Mouse (Mus musculus): Measurements from ENCODE around the gene Rere. TPM values are rescaled to one million over a fixed set of nuclear protein-coding genes. Genes with fewer than 3 reads are reported as not detected.

The Rere gene
- total and polyA plus RNA-seq, 2 experiments from 2014 or later: 25.9 to 32.9 TPM

DNA sequence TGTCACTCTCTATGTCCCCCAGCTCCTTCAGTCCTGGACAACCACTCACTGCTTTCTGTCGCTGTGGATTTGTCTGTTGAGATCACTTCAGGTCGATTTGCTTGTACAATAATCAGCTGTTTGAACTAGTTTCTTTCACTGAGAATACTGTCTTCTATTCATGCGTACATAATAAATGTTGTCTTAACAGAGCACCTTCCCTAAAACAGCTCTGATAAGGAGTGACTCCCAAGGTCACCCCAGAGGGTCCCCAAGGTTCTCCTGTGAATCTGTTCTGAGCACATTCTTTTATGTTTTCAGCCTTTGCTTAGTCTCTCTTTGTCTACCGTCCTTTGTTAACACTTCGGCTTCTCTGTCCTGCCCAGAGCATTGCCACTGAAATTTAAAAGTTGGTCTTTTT lies 241.0 kb downstream of the Rere start:
- no peak for TF ChIP-seq CTCF (IDR thresholded peaks at IDR 0.05; ENCODE audit: low read depth)
- H3K4me1 ChIP-seq (ENCODE audit: insufficient read depth, low read length): no peaks in the 10 kb centered on the region
- no peak overlapping the region for H3K9ac ChIP-seq (replicated peaks; ENCODE audit: low read length)
- no peak overlapping the region for H3K27ac ChIP-seq
- no peak overlapping the region for H3K4me3 ChIP-seq (ENCODE audit: low read length)
- no peaks in the 10 kb centered on the region for H3K9me3 ChIP-seq (ENCODE audit: low read length)
- WGBS: 57% methylated on average over 5 of the region's 5 CpGs
- ATAC-seq (no peak), DNase-seq (ENCODE audit: low spot score) (no peak)
- H3K36me3 ChIP-seq (ENCODE audit: insufficient read depth, low read length): peaks cover 2% of the 10 kb centered on the region; the same call in 1 of the 2 replicates
- no peak overlapping the region for H3K4me2 ChIP-seq (ENCODE audit: low read depth, low read length)
- H3K27me3 ChIP-seq (ENCODE audit: insufficient read depth, low read length): no peaks in the 10 kb centered on the region

DNA sequence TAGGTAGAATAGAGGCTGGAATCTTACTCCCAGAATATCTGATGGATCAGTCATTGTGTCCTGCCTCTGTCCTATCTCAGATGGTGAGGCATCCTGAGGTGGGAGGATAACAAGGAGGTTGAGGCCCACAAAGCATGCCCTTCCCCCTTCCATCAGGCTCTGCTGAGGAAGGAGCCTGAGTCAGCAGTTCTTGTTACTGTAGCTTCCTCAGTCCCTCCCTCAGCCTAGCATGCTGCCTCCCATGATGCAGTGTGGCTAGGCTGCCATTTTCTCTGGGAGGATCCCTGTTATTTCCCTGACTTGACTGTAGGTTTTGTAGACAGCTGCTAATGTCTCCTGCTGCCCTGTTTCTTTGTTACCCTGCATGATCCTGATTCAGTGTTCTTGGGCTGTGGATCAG lies 241.9 kb downstream of the Rere start:
- Histone ChIP-seq H3K4me1 (ENCODE audit: insufficient read depth, low read length) (no peaks in the 10 kb centered on the region), H3K27me3 (ENCODE audit: insufficient read depth, low read length) (no peaks in the 10 kb centered on the region), H3K4me3 (ENCODE audit: low read length) (no peak overlapping the region), H3K36me3 (ENCODE audit: insufficient read depth, low read length) (peaks cover 4% of the 10 kb centered on the region; the same call in 1 of the 2 replicates), H3K27ac (no peak overlapping the region), H3K4me2 (ENCODE audit: low read depth, low read length) (no peak overlapping the region), H3K9me3 (ENCODE audit: low read length) (no peaks in the 10 kb centered on the region), H3K9ac (replicated peaks; ENCODE audit: low read length) (no peak overlapping the region)
- DNase-seq (ENCODE audit: low spot score) (no peak), ATAC-seq (no peak)
- TF ChIP-seq CTCF (IDR thresholded peaks at IDR 0.05; ENCODE audit: low read depth): no peak

DNA sequence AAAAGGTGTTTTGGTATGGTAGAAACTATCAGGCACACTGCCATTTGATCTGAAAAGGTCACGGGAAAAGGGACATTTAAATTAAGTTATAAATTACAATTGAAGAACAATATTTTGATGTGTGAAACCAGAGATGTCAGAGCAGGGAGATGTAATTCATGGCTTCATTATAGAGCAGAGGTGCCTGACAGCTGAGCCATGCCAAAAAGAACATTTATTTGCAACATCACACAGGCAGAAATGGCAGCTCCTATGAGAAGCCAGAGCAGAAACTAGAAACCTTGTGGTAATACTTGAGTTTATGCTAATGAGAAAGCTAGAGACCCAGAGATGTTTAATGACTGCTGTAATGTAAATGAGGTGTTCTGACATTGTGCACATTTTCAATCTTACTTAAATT lies 244.8 kb downstream of the Rere start:
- WGBS: 59% methylated on average over 1 of the region's 1 CpGs
- no peaks in the 10 kb centered on the region for H3K9me3 ChIP-seq (ENCODE audit: low read length)
- no peak for DNase-seq (ENCODE audit: low spot score)
- no peaks in the 10 kb centered on the region for H3K27me3 ChIP-seq (ENCODE audit: insufficient read depth, low read length)
- no peaks in the 10 kb centered on the region for H3K4me1 ChIP-seq (ENCODE audit: insufficient read depth, low read length)
- peaks cover 10% of the 10 kb centered on the region for H3K36me3 ChIP-seq (ENCODE audit: insufficient read depth, low read length)
- no peak overlapping the region for H3K27ac ChIP-seq
- no peak for TF ChIP-seq CTCF (IDR thresholded peaks at IDR 0.05; ENCODE audit: low read depth)
- no peak overlapping the region for H3K4me3 ChIP-seq (ENCODE audit: low read length)
- ATAC-seq: no peak
- no peak overlapping the region for H3K9ac ChIP-seq (replicated peaks; ENCODE audit: low read length)
- no peak overlapping the region for H3K4me2 ChIP-seq (ENCODE audit: low read depth, low read length)

DNA sequence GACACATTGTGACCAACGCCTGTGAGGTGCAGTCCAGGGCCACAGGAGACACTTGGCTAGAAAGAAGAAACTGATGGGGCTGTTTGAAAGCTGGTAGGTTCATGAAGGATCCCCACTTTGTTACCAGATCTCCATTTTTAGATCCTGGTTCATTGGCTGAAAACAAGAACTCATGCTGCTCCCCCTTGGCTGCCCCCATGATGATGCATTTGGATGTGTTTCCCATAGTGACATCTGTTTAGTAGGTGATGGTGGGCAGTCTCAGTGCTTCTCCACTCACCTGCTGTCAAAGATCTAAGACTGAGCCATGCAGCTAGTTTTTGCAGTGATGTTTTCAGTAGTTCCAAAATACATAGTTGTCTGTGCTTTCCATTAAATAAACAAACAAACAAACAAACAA lies 247.0 kb downstream of the Rere start:
- no peak overlapping the region for H3K9ac ChIP-seq (replicated peaks; ENCODE audit: low read length)
- H3K27me3 ChIP-seq (ENCODE audit: insufficient read depth, low read length): no peaks in the 10 kb centered on the region
- peaks cover 10% of the 10 kb centered on the region for H3K36me3 ChIP-seq (ENCODE audit: insufficient read depth, low read length)
- no peaks in the 10 kb centered on the region for H3K4me1 ChIP-seq (ENCODE audit: insufficient read depth, low read length)
- 100% methylated on average over 1 of the region's 1 CpGs for WGBS
- no peak for DNase-seq (ENCODE audit: low spot score)
- H3K4me3 ChIP-seq (ENCODE audit: low read length): no peak overlapping the region
- no peak overlapping the region for H3K27ac ChIP-seq
- no peak for ATAC-seq
- no peak for TF ChIP-seq CTCF (IDR thresholded peaks at IDR 0.05; ENCODE audit: low read depth)
- no peaks in the 10 kb centered on the region for H3K9me3 ChIP-seq (ENCODE audit: low read length)
- H3K4me2 ChIP-seq (ENCODE audit: low read depth, low read length): no peak overlapping the region

DNA sequence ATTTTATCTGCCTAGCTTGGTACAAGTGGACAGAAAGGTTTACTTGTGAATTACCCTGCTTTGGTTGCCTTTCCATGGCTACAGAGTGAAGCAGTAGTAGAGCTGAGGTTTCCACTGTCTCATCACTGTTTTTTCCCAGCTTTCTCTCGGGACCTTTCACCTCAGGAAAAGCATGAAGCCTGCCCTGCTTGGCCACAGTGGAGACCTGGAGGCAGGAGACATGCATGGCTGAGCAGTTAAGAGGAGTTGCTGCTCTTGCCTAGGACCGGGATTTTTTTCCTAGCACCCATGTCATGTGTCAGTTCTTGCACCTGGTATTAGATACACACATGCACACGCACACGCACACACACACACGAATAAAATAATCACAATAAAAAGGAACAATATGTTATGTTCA lies 247.4 kb downstream of the Rere start:
- no peaks in the 10 kb centered on the region for H3K27me3 ChIP-seq (ENCODE audit: insufficient read depth, low read length)
- no peak overlapping the region for H3K4me2 ChIP-seq (ENCODE audit: low read depth, low read length)
- no peaks in the 10 kb centered on the region for H3K4me1 ChIP-seq (ENCODE audit: insufficient read depth, low read length)
- H3K9ac ChIP-seq (replicated peaks; ENCODE audit: low read length): no peak overlapping the region
- H3K4me3 ChIP-seq (ENCODE audit: low read length): no peak overlapping the region
- H3K27ac ChIP-seq: no peak overlapping the region
- DNase-seq (ENCODE audit: low spot score): no peak
- 82% methylated on average over 5 of the region's 5 CpGs for WGBS
- peaks cover 10% of the 10 kb centered on the region for H3K36me3 ChIP-seq (ENCODE audit: insufficient read depth, low read length)
- no peaks in the 10 kb centered on the region for H3K9me3 ChIP-seq (ENCODE audit: low read length)
- ATAC-seq: no peak
- TF ChIP-seq CTCF (IDR thresholded peaks at IDR 0.05; ENCODE audit: low read depth): no peak

DNA sequence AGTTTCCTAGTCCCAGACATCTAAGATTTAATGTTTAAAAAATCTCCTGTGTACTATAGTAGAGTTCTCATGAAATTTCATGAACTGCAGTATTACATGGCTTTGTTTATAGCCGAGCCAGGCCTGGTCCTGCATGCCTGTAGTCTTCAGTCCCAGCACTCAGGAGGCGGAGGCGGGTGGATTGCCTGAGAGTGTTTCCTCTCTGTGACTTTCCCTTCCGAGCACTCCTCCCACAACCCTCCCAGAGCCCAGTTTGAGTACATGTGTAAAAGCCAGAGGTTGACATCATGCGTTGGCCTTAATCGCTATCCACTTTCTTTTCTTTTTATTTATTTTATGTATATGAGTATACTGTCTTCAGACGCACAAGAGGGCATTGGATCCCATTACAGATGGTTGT lies 250.4 kb downstream of the Rere start:
- Histone ChIP-seq H3K4me2 (ENCODE audit: low read depth, low read length) (no peak overlapping the region), H3K9ac (replicated peaks; ENCODE audit: low read length) (no peak overlapping the region), H3K9me3 (ENCODE audit: low read length) (no peaks in the 10 kb centered on the region), H3K36me3 (ENCODE audit: insufficient read depth, low read length) (peaks cover 24% of the 10 kb centered on the region), H3K4me1 (ENCODE audit: insufficient read depth, low read length) (no peaks in the 10 kb centered on the region), H3K4me3 (ENCODE audit: low read length) (no peak overlapping the region), H3K27me3 (ENCODE audit: insufficient read depth, low read length) (no peaks in the 10 kb centered on the region), H3K27ac (no peak overlapping the region)
- ATAC-seq (no peak), DNase-seq (ENCODE audit: low spot score) (no peak)
- 72% methylated on average over 7 of the region's 7 CpGs for WGBS
- no peak; the same call in 1 of the 2 replicates for TF ChIP-seq CTCF (IDR thresholded peaks at IDR 0.05; ENCODE audit: low read depth)

DNA sequence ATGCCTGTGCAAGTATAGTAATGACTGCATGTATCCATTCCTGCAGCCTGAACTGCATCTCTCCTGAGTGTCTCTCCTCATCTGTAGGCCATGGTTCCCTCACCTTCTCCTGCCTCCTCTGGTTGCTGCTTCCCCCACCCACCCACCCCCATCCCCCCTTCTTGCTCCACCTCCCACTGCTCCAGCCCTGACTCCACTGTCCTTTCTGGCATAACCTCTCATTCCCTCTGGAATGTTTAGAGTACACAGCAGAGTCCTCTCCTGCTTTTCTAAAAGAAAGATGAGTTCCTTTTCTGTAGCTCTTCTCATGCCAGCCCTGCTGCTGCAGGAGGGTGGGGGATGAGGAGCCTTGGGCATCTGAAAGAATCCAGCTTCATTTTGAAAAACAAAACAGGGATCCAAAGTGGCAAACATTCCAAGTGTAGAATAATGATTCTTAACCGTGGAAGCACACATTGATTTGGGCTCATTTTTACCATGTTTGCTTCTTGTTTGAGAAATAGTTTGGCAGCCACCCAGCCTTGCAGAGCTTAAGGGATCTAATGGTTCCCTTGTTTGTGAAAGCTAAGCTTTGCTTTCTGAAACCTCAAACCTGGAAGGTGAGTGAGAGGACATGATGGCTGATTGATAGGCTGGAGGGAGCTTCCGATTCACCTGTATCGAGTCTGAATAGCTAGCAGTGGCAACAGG lies 255.5 kb downstream of the Rere start:
- WGBS: 66% methylated on average over 3 of the region's 3 CpGs
- Histone ChIP-seq H3K27ac (peak overlapping the region; percentile 49), H3K4me3 (ENCODE audit: low read length) (no peak overlapping the region), H3K27me3 (ENCODE audit: insufficient read depth, low read length) (no peaks in the 10 kb centered on the region), H3K36me3 (ENCODE audit: insufficient read depth, low read length) (peaks cover 18% of the 10 kb centered on the region; the same call in 1 of the 2 replicates), H3K4me2 (ENCODE audit: low read depth, low read length) (no peak overlapping the region), H3K4me1 (ENCODE audit: insufficient read depth, low read length) (0 out of 2 replicates have a peak, but pooled peaks cover 4% of the 10 kb centered on the region), H3K9ac (replicated peaks; ENCODE audit: low read length) (no peak overlapping the region), H3K9me3 (ENCODE audit: low read length) (no peaks in the 10 kb centered on the region)
- DNase-seq (ENCODE audit: low spot score) (no peak), ATAC-seq (no peak)
- TF ChIP-seq CTCF (IDR thresholded peaks at IDR 0.05; ENCODE audit: low read depth): no peak
